Mouse (Mus musculus) limb, embryonic 11.5 days (tissue): ENCODE results near the gene Ttc13. TPM values are rescaled to one million over a fixed set of nuclear protein-coding genes. Genes with fewer than 3 reads are reported as not detected.

Experiments
- ATAC-seq: fragments of 200-750 bp; cut with Nextera tagmentation; 2 replicates; pipeline ENCODE4 v1.8.0; 2017; ENCODE audit warnings: low read depth; ENCODE audit not compliant: insufficient number of reproducible peaks, low FRiP score, low TSS enrichment
- DNase-seq: peaks from one replicate; pipeline ENCODE4 v3.0.0-alpha.2; 2015; ENCODE audit warnings: low spot score
- H3K27ac ChIP-seq: fragments of 300-500 bp; sonication (generic); replicated peaks from 2 replicates; pipeline ENCODE4 v1.5.1; 2014; ENCODE audit warnings: low read depth, mild to moderate bottlenecking, low read length
- H3K27me3 ChIP-seq: fragments of 300-500 bp; sonication (generic); 2 replicates; pipeline ENCODE4 v1.6.1; 2014; ENCODE audit warnings: mild to moderate bottlenecking, low read length, mixed read lengths; ENCODE audit not compliant: control insufficient read depth, insufficient read depth
- H3K36me3 ChIP-seq: fragments of 300-500 bp; sonication (generic); 2 replicates; pipeline ENCODE4 v1.6.1; 2014; ENCODE audit warnings: mild to moderate bottlenecking, low read length, moderate library complexity, mixed read lengths; ENCODE audit not compliant: control insufficient read depth, insufficient read depth
- H3K4me1 ChIP-seq: fragments of 300-500 bp; sonication (generic); 2 replicates; pipeline ENCODE4 v1.6.1; 2014; ENCODE audit warnings: low read length, mixed read lengths; ENCODE audit not compliant: control insufficient read depth, insufficient read depth
- H3K4me2 ChIP-seq: fragments of 300-500 bp; sonication (generic); 2 replicates; pipeline ENCODE4 v1.6.1; 2014; ENCODE audit warnings: low read depth, mild to moderate bottlenecking, moderate library complexity; ENCODE audit not compliant: severe bottlenecking
- H3K4me3 ChIP-seq: fragments of 300-500 bp; sonication (generic); 2 replicates; pipeline ENCODE4 v1.5.1; 2014; ENCODE audit warnings: low read depth, low read length
- H3K9ac ChIP-seq: fragments of 300-500 bp; sonication (generic); 2 replicates; pipeline ENCODE4 v1.6.1; 2014; ENCODE audit warnings: mild to moderate bottlenecking, low read length
- H3K9me3 ChIP-seq: fragments of 300-500 bp; sonication (generic); 2 replicates; pipeline ENCODE4 v1.6.1; 2016; ENCODE audit warnings: low read length; ENCODE audit not compliant: control insufficient read depth
- WGBS: fragments of 180-500 bp; shearing (Covaris S2); extraction: QIAGEN DNeasy Blood & Tissue Kit; methylation state at CpG from one replicate; pipeline ENCODE4 v1.1.7; 2014; 5-methylcytosine and 5-hydroxymethylcytosine counted together
- polyA plus RNA-seq: library from polyadenylated mRNA; unstranded; fragments of >200 nt; fragmentation: Nextera tagmentation; extraction: Ambion mirVana; gene quantifications from 2 replicates; pipeline ENCODE4 v1.2.1, GENCODE M21; 2014

The Ttc13 gene
- polyA plus RNA-seq, 1 experiment from 2014 or later: 49.5 TPM

GRCm38 (mm10) chr8:124701023-124701422 lies 20.8 kb downstream of the Ttc13 start:
- Histone ChIP-seq H3K9ac (no peak overlapping the region), H3K27ac (no peak overlapping the region), H3K27me3 (no peaks in the 10 kb centered on the region), H3K36me3 (no peaks in the 10 kb centered on the region; the same call in 1 of the 2 replicates), H3K4me1 (no peaks in the 10 kb centered on the region), H3K9me3 (no peaks in the 10 kb centered on the region), H3K4me3 (no peak overlapping the region), H3K4me2 (no peak overlapping the region)
- no peak for ATAC-seq
- no peak for DNase-seq
- 89% methylated on average over 9 of the region's 9 CpGs for WGBS

DNA sequence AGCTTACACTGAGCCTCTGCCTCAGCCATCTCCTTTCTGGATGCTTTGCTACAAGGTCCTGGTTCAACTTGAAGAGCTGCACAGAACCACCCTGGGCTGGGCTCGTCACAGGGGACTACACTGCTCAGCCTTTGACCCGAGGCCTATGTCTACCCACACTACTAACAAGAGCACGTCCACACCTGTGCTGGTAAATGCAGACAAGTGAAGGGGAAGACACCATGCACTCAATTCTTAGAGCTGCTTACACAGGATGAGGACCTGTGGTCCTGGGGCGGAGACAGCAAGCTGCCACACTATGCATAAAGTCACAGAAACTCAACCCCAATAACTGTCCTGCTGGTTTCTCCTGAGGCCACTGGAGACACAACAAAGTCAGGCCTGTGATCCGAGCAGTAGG lies 21.5 kb downstream of the Ttc13 start:
- Histone ChIP-seq H3K4me1 (no peaks in the 10 kb centered on the region), H3K4me3 (no peak overlapping the region), H3K27ac (no peak overlapping the region), H3K36me3 (no peaks in the 10 kb centered on the region; the same call in 1 of the 2 replicates), H3K4me2 (no peak overlapping the region), H3K27me3 (no peaks in the 10 kb centered on the region), H3K9ac (no peak overlapping the region), H3K9me3 (no peaks in the 10 kb centered on the region)
- DNase-seq (no peak), ATAC-seq (no peak)
- 91% methylated on average over 5 of the region's 5 CpGs for WGBS

GRCm38 (mm10) chr8:124695424-124696100 lies 26.2 kb downstream of the Ttc13 start:
- 91% methylated on average over 22 of the region's 22 CpGs for WGBS
- H3K36me3 ChIP-seq: peaks cover 2% of the 10 kb centered on the region; the same call in 1 of the 2 replicates

GRCm38 (mm10) chr8:124691706-124692105 lies 30.1 kb downstream of the Ttc13 start:
- Histone ChIP-seq H3K27me3 (no peaks in the 10 kb centered on the region), H3K9ac (no peak overlapping the region), H3K27ac (no peak overlapping the region), H3K4me3 (no peak overlapping the region), H3K4me1 (no peaks in the 10 kb centered on the region), H3K9me3 (no peaks in the 10 kb centered on the region), H3K36me3 (peaks cover 8% of the 10 kb centered on the region; the same call in 1 of the 2 replicates), H3K4me2 (no peak overlapping the region)
- ATAC-seq (no peak), DNase-seq (no peak)
- 95% methylated on average over 4 of the region's 4 CpGs for WGBS

More at GRCm38 (mm10) chr8:124695424-124696100, 26.2 kb downstream of the Ttc13 start:
- H3K27ac ChIP-seq: no peak overlapping the region
- no peaks in the 10 kb centered on the region for H3K9me3 ChIP-seq
- no peaks in the 10 kb centered on the region for H3K27me3 ChIP-seq
- ATAC-seq (no peak), DNase-seq (no peak)
- no peaks in the 10 kb centered on the region for H3K4me1 ChIP-seq
- no peak overlapping the region for H3K9ac ChIP-seq
- H3K4me3 ChIP-seq: no peak overlapping the region
- H3K4me2 ChIP-seq: no peak overlapping the region

GRCm38 (mm10) chr8:124688899-124689298 lies 32.9 kb downstream of the Ttc13 start:
- Histone ChIP-seq H3K4me2 (no peak overlapping the region), H3K27me3 (no peaks in the 10 kb centered on the region), H3K36me3 (peaks cover 6% of the 10 kb centered on the region; the same call in 1 of the 2 replicates), H3K9me3 (no peaks in the 10 kb centered on the region), H3K9ac (no peak overlapping the region), H3K27ac (no peak overlapping the region), H3K4me1 (no peaks in the 10 kb centered on the region), H3K4me3 (no peak overlapping the region)
- DNase-seq (no peak), ATAC-seq (no peak)
- WGBS: 91% methylated on average over 13 of the region's 13 CpGs

DNA sequence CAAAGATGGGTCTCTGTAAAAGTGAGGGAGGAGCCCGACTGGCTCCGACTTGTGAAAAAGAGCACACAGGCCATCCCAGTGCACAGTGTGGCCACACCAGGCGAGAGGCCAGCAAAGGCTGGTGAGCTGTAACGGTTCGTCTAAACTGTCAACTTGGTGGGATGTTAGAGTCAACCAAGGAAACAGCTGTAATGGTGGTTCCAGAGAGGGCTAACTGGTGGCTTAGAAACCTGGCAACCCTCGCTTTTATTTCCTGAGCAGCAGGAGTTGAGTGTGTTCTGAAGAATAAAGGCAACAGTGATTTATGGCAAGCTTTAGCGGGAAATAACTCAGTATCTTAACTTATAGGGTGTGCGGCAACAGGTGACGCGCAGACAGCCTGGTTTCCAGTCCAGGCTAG lies 39.6 kb downstream of the Ttc13 start:
- Histone ChIP-seq H3K27ac (no peak overlapping the region), H3K9me3 (no peaks in the 10 kb centered on the region), H3K4me2 (no peak overlapping the region), H3K9ac (no peak overlapping the region), H3K4me3 (no peak overlapping the region), H3K36me3 (peaks cover 9% of the 10 kb centered on the region), H3K4me1 (no peaks in the 10 kb centered on the region), H3K27me3 (no peaks in the 10 kb centered on the region)
- DNase-seq: no peak
- 88% methylated on average over 10 of the region's 10 CpGs for WGBS
- ATAC-seq: no peak

GRCm38 (mm10) chr8:124681792-124682157 lies 40.0 kb downstream of the Ttc13 start:
- no peak overlapping the region for H3K4me2 ChIP-seq
- ATAC-seq (no peak), DNase-seq (no peak)
- H3K27ac ChIP-seq: no peak overlapping the region
- no peaks in the 10 kb centered on the region for H3K9me3 ChIP-seq
- H3K9ac ChIP-seq: no peak overlapping the region
- WGBS: 89% methylated on average over 10 of the region's 10 CpGs
- no peak overlapping the region for H3K4me3 ChIP-seq
- no peaks in the 10 kb centered on the region for H3K4me1 ChIP-seq
- H3K36me3 ChIP-seq: peaks cover 9% of the 10 kb centered on the region
- H3K27me3 ChIP-seq: no peaks in the 10 kb centered on the region

DNA sequence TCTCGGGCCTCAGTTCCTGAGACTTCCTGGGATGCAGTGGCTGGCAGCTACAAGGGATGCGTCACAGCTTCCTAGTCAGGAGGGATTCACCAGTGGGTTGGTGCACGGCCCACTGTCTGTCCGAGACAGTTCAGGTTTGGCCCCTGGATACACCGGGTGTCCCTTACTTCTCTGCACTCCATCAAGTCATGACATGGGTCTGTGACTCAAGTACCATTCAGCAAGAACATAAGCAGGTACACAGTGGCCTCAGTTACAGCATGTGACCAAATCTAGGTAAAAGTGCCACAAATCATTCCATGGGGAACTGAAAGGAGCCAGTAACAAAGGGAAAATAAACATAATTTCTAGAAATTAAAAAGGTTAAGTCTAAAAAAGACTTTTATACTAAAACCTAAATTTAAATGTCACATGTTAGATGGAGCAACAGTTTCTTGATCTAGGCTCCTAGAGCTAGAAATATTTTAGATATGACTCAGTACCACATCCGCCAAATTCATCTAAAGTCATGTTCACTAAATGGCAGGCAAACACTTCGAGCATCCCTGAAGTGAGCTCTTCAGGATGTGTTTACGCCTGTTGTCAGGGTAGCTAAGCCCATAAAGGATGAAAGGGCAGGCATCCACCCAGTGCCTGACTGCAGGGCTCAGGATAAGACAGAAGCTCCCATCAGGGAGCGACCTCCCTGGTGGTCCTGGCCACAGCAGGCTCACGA lies 40.5 kb downstream of the Ttc13 start:
- no peak for DNase-seq
- H3K4me3 ChIP-seq: no peak overlapping the region
- no peak overlapping the region for H3K27ac ChIP-seq
- no peaks in the 10 kb centered on the region for H3K4me1 ChIP-seq
- 83% methylated on average over 10 of the region's 10 CpGs for WGBS
- ATAC-seq: no peak
- peaks cover 9% of the 10 kb centered on the region for H3K36me3 ChIP-seq
- H3K4me2 ChIP-seq: no peak overlapping the region
- no peaks in the 10 kb centered on the region for H3K9me3 ChIP-seq
- no peaks in the 10 kb centered on the region for H3K27me3 ChIP-seq
- no peak overlapping the region for H3K9ac ChIP-seq
